Mouse (Mus musculus): Measurements from ENCODE around the gene Gm49721. TPM values are rescaled to one million over a fixed set of nuclear protein-coding genes. Genes with fewer than 3 reads are reported as not detected.

The Gm49721 gene
- polyA plus RNA-seq (2017; shearing (Covaris generic)): 0.52 TPM

GRCm38 (mm10) chr17:6978287-6979248 is at the start of gene Gm49721:
Gene Gm49721, plus strand, starts transcription at chr17:6978904.

GRCm38 (mm10) chr17:6947984-6948768 is 30.5 kb upstream of the Gm49721 start, which contains the start of gene Rsph3b:
Gene Rsph3b, minus strand, starts transcription at chr17:6948682.

DNA sequence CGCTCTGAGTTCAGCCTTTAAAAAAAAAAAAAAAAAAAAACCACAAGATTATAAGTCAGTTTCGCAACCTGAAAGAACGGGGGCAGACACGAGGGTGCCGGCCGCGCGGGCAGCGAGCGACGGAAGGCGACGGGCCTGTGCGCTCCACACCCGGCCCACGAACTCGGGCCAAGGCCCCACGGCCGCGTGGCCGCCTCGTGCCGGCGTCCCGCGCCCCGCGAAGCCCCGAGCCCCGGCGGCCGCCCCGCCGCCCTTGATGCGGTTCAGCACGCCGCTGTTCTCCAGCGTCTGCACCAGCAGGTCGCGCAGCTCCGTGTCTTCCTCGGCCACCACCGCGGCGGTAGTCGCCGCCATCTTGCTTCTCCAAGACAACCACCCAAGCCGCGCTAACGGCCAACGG is 17.9 kb upstream of the Gm49721 start, which contains the start of gene Tagap1:
TSS of gene Tagap1 (minus strand) at position 381 of the 400 bp plus-strand sequence.

DNA sequence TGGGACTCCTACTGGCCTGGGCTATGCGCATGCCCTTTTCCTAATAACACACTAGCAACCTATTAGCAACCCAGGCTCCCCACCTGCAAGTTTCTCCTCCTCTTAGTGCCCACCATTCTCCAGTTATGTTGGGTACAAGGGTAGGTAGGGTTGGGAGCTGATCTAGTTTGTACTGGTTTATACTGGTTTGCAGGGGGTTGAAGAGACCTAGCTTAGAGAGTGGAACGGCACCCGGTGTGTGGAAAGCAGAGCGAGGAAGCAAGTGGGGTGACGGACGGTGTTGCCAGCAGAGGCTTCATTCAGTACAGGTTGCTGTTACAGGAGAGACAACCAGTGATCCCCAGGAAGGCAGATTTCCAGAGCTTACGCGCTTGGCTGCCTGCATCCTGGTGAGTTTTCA is 8.4 kb upstream of the Gm49721 start, which contains the start of gene Rnaset2b:
TSS of gene Rnaset2b (plus strand) at position 301 of the 400 bp plus-strand sequence.

GRCm38 (mm10) chr17:7025257-7025656 is 46.6 kb downstream of the Gm49721 start, which contains the start of gene Gm1604a:
Gene Gm1604a, plus strand, starts transcription at chr17:7025568.

Other genes with a start within 250 kb of the Gm49721 start
- 404 TPM for gene Ezr, start 196.1 kb upstream of the Gm49721 start, polyA plus RNA-seq (2017; shearing (Covaris generic))
- gene Rsph3b, start 30.2 kb upstream of the Gm49721 start, polyA plus RNA-seq (2017; shearing (Covaris generic)): 28.9 TPM
- gene Tagap1, start 17.7 kb upstream of the Gm49721 start, polyA plus RNA-seq (2017; shearing (Covaris generic)): 11.3 TPM
- gene Rnaset2b, start 8.3 kb upstream of the Gm49721 start, polyA plus RNA-seq (2017; shearing (Covaris generic)): 387 TPM
- not detected for gene Gm1604a, start 46.7 kb downstream of the Gm49721 start, polyA plus RNA-seq (2017; shearing (Covaris generic))
- gene Rps6ka2, start 191.2 kb downstream of the Gm49721 start, polyA plus RNA-seq (2017; shearing (Covaris generic)): 0.69 TPM

Measured in CD4-positive, CD25-positive, alpha-beta regulatory T cell, adult 9 weeks (primary cell).